Mouse (Mus musculus) forebrain, embryonic 10.5 days (tissue): ENCODE results near the gene Usp39. TPM values are rescaled to one million over a fixed set of nuclear protein-coding genes. Genes with fewer than 3 reads are reported as not detected.

Experiments used
- DNase-seq: peaks from one replicate; pipeline ENCODE4 v3.0.0-alpha.2; 2017; ENCODE audit warnings: low spot score; ENCODE audit errors: extremely low spot score
- H3K27ac ChIP-seq: fragments of 300-500 bp; sonication (generic); 2 replicates; pipeline ENCODE4 v1.5.1; 2016; ENCODE audit warnings: mild to moderate bottlenecking
- H3K27me3 ChIP-seq: fragments of 300-500 bp; sonication (generic); 2 replicates; pipeline ENCODE4 v1.6.1; 2016; ENCODE audit warnings: mild to moderate bottlenecking; ENCODE audit not compliant: poor library complexity, severe bottlenecking
- H3K36me3 ChIP-seq: fragments of 300-500 bp; sonication (generic); replicated peaks from 2 replicates; pipeline ENCODE4 v1.6.1; 2016; ENCODE audit warnings: mild to moderate bottlenecking, moderate library complexity
- H3K4me1 ChIP-seq: fragments of 300-500 bp; sonication (generic); 2 replicates; pipeline ENCODE4 v1.6.1; 2016
- H3K4me3 ChIP-seq: fragments of 300-500 bp; sonication (generic); 2 replicates; pipeline ENCODE4 v1.5.1; 2016; ENCODE audit warnings: mild to moderate bottlenecking, moderate library complexity
- H3K9me3 ChIP-seq: fragments of 300-500 bp; sonication (generic); 2 replicates; pipeline ENCODE4 v1.6.1; 2016; ENCODE audit warnings: mild to moderate bottlenecking, moderate library complexity
- WGBS: fragments of 180-500 bp; shearing (Covaris S2); methylation state at CpG from one replicate; pipeline ENCODE4 v1.1.7; 2016; 5-methylcytosine and 5-hydroxymethylcytosine counted together
- polyA plus RNA-seq: library from polyadenylated mRNA; unstranded; fragments of >200 nt; fragmentation: Nextera tagmentation; extraction: Ambion mirVana; gene quantifications from 2 replicates; pipeline ENCODE4 v1.2.1, GENCODE M21; 2016

Usp39 gene
- 90.1 and 91.5 TPM in 2 replicates for polyA plus RNA-seq

DNA sequence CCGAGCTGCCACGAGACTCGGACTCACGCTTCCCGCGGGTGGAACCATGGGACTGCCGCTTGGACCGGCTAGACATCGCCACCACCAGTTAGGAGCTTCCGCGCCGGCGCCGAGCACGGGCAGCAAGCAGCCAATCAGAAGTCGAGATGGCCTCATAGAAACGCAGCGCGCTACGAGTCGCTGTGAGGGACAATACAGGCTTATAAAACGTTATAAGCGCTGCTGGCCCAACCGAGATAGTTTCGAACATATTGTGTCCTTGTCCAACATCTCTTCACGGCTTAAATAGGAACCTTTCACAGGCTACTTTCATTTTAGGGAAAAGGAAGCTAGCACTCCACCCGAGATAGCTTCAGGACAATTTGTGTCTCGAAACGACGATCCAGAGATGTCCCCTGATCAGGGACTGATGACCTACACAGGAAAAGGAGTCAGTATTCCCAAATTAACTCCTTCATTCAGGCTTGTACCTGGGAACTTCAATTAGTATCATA lies at the start of gene Usp39:
Gene Usp39 (minus strand): TSS at position 111 of the 494 bp plus-strand sequence.
- Histone ChIP-seq H3K9me3 (no peaks in the 10 kb centered on the region), H3K27me3 (no peaks in the 10 kb centered on the region), H3K36me3 (peaks cover 43% of the 10 kb centered on the region), H3K4me1 (peaks cover 56% of the 10 kb centered on the region), H3K27ac (peak within 1 kb of the TSS; percentile 93), H3K4me3 (peak within 1 kb of the TSS; percentile 97)
- DNase-seq, result peak; percentile 91
- under 1% methylated on average over 30 of the region's 30 CpGs for WGBS

DNA sequence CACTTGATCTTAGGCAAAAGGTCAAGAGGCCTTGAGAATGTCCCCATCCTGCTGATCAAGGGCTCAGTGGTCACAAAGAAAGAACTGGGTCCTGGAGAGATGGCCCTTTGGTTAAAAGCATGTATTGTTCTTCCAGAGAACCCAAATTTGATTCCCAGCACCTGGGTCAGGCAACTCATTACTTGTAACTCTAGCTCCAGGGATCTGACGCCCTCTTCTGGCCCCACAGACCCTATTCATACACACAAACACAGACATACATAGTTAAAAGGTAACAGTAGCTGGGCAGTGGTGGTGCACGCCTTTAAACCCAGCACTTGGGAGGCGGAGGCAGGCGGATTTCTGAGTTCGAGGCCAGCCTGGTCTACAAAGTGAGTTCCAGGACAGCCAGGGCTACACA lies 47.4 kb upstream of the Usp39 start:
- H3K27ac ChIP-seq, result no peak overlapping the region
- no peak for DNase-seq
- no peaks in the 10 kb centered on the region for H3K9me3 ChIP-seq
- no peak overlapping the region for H3K4me3 ChIP-seq
- 83% methylated on average over 5 of the region's 5 CpGs for WGBS
- peaks cover 28% of the 10 kb centered on the region; the same call in 1 of the 2 replicates for H3K27me3 ChIP-seq
- H3K4me1 ChIP-seq, result peaks cover 37% of the 10 kb centered on the region
- no peaks in the 10 kb centered on the region for H3K36me3 ChIP-seq

DNA sequence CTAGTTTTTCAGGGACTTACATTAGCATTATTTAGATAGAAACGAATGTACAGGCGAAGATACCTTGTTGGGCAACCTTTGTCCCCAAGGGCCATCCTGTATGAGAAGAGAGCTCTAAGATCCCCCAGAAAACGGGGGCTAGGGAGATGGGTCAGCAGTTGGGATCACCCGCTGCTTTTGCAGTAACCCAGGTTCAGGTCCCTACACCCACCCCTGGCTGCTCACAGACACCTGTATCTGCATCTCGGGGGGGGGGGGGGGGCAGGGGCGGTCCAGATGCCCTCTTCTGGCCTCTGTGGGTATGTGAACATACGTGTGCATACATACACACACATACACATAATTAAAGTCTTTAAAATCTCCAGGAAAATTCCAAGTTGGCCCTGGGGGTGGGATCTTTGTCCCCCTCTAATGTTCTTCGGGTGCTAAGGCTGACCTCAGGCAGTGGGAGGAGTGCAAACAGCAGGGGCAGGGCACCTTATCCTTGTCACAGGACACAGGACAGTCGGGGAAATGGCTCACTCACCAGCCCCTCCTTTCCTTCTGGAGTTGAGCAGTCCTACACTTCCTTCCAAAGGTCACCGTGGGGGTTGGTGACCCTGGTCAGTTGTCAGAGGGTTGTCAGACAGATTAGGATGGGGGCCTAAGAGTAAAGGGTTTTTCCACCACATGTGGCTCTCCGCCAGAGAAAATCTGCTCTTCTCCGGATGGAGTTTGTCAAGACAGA lies 46.0 kb upstream of the Usp39 start:
- no peak for DNase-seq
- WGBS, result 12% methylated on average over 12 of the region's 12 CpGs
- Histone ChIP-seq H3K36me3 (no peaks in the 10 kb centered on the region), H3K4me3 (peak overlapping the region; percentile 59), H3K9me3 (no peaks in the 10 kb centered on the region), H3K27me3 (peaks cover 28% of the 10 kb centered on the region; the same call in 1 of the 2 replicates), H3K27ac (peak overlapping the region; percentile 84), H3K4me1 (peaks cover 37% of the 10 kb centered on the region)

DNA sequence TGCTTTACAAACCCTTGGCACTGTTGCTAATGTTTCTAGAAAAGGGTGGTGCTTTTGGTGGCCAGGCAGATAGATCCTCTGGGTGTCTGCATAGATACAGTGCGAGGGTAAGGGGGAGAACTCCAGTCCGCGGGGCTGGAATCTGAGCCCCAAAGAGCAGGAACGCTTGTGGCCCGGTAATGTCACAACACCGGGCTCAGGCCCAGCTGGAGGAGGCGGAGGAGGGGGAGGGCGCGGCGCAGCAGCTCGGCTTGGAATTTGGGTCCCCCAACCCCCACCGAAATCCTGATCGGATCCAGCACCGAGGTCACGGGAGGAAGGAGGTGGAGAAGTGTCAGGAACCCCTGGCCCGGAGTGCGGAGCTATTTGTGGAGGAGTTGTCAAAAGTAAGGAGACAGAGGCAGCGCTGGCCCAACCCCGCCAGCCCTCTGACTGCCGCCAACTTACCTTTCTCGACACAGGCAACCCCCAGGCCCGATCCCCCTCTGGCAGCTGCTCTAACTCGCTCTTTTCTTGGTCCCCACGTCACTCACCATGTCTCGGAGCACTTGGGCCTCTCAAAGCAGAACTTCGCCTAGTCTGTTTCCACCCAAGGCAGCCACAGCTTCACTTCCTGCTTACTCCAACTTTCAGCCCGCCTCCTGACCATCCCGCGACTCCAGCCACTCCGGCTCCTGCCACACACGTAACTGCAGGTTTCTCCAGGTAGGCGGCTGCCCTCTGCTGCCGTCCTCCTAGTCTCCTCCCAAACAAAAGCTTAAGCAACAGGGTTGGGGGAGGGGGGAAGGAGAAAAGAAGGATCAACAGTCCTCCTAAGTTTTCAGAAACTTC lies 45.2 kb upstream of the Usp39 start, which contains the start of gene Vamp8:
Gene Vamp8 (minus strand): TSS at position 763 of the 831 bp plus-strand sequence.
- peak within 1 kb of the TSS; percentile 84 for H3K27ac ChIP-seq
- peaks cover 28% of the 10 kb centered on the region; the same call in 1 of the 2 replicates for H3K27me3 ChIP-seq
- H3K9me3 ChIP-seq, result no peaks in the 10 kb centered on the region
- H3K4me3 ChIP-seq, result peak within 1 kb of the TSS; percentile 59
- H3K36me3 ChIP-seq, result peaks cover 2% of the 10 kb centered on the region
- 2% methylated on average over 33 of the region's 33 CpGs for WGBS
- peaks cover 37% of the 10 kb centered on the region for H3K4me1 ChIP-seq
- peak; percentile 57 for DNase-seq

DNA sequence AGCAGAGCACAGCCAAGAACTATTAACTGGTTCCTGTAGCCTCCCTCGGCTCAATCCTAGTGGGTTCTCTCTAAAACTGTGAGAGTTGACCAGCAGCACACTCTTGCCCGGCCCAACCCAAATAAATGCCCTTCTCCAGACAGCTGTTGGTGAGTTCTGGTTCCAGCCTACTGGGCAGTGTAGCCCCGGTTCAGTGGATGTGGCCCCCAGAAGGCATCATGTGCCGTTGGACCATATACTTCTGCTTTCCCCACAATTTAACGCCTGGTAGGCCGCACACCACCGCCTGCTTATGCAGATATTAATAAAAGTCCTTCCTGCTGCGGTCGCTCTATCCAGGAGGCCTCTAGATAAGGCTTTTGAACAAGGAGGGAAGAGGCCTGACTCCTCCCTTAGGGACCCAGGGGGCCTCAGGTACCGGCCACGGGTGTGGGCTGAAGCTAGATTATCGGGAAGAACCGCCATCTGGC lies 44.5 kb upstream of the Usp39 start:
- H3K27ac ChIP-seq, result peak overlapping the region; percentile 84
- 34% methylated on average over 13 of the region's 13 CpGs for WGBS
- H3K9me3 ChIP-seq, result no peaks in the 10 kb centered on the region
- peaks cover 28% of the 10 kb centered on the region; the same call in 1 of the 2 replicates for H3K27me3 ChIP-seq
- peaks cover 3% of the 10 kb centered on the region for H3K36me3 ChIP-seq
- H3K4me1 ChIP-seq, result peaks cover 37% of the 10 kb centered on the region
- DNase-seq, result no peak
- H3K4me3 ChIP-seq, result peak overlapping the region; percentile 59

DNA sequence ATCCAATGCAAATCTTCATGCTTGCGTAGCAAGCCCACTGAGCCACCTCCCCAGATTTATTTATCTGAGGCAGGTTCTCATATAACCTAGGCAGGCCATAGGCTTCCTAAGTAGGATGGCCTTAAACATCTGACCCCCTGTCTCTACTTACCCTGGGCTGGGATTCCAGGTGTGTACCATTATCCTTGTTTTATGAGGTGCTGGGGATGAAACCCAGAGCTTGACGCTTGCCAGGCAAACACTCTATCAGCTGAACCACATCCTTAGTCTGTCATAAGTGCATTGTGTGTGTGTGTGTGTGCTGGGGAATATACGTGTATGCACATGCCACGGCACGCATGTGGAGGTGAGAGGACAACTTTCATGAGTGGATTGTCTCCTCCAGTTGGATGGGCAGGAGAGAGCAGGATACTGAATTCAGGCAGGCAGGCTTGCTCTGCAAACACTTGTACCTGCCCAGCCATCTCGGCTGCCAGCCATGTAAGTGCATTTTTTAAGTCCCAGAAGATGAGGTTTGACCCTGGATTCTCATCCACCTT lies 43.9 kb upstream of the Usp39 start:
- peaks cover 28% of the 10 kb centered on the region; the same call in 1 of the 2 replicates for H3K27me3 ChIP-seq
- DNase-seq, result no peak
- no peak overlapping the region for H3K27ac ChIP-seq
- no peak overlapping the region for H3K4me3 ChIP-seq
- peaks cover 3% of the 10 kb centered on the region for H3K36me3 ChIP-seq
- H3K9me3 ChIP-seq, result no peaks in the 10 kb centered on the region
- 85% methylated on average over 6 of the region's 6 CpGs for WGBS
- peaks cover 37% of the 10 kb centered on the region for H3K4me1 ChIP-seq

DNA sequence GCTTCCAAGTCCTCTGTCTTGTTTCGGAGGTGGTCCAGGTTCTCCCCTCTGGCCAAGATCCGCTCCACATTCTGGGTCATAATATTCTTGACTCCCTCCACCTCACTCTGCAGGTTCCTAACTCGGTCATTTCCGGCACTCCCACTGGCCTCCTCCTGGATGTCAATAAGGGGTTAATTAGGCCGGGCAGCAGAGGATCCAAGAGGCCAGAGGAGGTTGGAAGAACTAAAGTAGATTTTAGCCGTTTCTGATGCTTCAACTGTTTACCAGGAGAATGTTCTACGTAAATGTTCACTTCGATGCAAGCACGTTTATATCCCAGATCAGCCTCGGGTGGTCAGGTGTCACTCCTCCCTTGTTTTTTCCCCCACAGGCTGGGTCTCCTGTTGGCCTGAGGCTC lies 43.3 kb upstream of the Usp39 start:
- H3K4me3 ChIP-seq, result no peak overlapping the region
- peaks cover 37% of the 10 kb centered on the region for H3K4me1 ChIP-seq
- no peak for DNase-seq
- no peak overlapping the region for H3K27ac ChIP-seq
- 72% methylated on average over 10 of the region's 10 CpGs for WGBS
- no peaks in the 10 kb centered on the region for H3K9me3 ChIP-seq
- H3K36me3 ChIP-seq, result peaks cover 3% of the 10 kb centered on the region
- H3K27me3 ChIP-seq, result peaks cover 28% of the 10 kb centered on the region; the same call in 1 of the 2 replicates

DNA sequence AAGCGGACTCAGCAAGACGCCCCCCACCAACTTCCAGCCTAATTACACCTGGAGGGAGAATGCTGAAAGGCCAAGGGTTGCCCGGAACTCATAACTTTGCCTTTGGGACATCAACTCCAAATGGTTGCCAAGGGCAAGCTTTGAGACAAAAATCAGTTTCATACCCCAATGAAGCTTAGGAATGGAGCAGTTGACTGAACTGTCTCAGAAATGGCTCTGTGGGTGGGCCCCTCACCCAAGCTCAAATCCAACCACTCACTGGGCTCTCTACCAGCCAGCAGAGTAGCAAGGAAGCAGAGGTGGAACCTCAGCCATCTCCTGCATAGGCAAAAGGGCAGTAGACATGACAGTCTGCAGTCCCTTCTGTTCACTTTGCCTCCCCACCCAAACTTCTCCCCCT lies 42.8 kb upstream of the Usp39 start:
- Histone ChIP-seq H3K4me3 (no peak overlapping the region), H3K9me3 (no peaks in the 10 kb centered on the region)
- 82% methylated on average over 3 of the region's 3 CpGs for WGBS

DNA sequence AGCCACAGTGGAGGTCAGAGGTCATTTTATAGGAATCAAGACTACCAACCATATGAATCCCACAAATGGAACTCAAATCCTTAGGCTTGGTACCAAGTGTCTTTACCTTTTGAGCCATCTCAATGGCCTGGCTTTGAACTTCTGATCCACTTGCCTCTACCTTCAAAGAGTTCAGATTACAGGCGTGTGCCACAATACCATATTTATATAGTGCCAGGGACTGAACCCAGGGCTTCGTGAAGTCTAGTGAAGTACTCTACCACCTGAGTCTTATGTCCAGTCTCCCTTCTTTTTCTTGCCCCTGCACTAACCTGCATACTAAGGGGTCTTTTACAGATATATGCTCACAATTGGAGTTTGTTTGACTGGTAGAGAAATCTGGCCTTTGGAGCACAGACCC lies 41.6 kb upstream of the Usp39 start:
- WGBS, result 88% methylated on average over 2 of the region's 2 CpGs
- peaks cover 37% of the 10 kb centered on the region for H3K4me1 ChIP-seq
- no peak overlapping the region for H3K27ac ChIP-seq
- no peak overlapping the region for H3K4me3 ChIP-seq
- no peak for DNase-seq
- H3K27me3 ChIP-seq, result peaks cover 34% of the 10 kb centered on the region; the same call in 1 of the 2 replicates
- H3K9me3 ChIP-seq, result no peaks in the 10 kb centered on the region
- H3K36me3 ChIP-seq, result peaks cover 3% of the 10 kb centered on the region

More for the DNA sequence above, 42.8 kb upstream of the Usp39 start:
- Histone ChIP-seq H3K27ac (no peak overlapping the region), H3K27me3 (peaks cover 28% of the 10 kb centered on the region; the same call in 1 of the 2 replicates), H3K4me1 (peaks cover 37% of the 10 kb centered on the region), H3K36me3 (peaks cover 3% of the 10 kb centered on the region)
- no peak for DNase-seq

DNA sequence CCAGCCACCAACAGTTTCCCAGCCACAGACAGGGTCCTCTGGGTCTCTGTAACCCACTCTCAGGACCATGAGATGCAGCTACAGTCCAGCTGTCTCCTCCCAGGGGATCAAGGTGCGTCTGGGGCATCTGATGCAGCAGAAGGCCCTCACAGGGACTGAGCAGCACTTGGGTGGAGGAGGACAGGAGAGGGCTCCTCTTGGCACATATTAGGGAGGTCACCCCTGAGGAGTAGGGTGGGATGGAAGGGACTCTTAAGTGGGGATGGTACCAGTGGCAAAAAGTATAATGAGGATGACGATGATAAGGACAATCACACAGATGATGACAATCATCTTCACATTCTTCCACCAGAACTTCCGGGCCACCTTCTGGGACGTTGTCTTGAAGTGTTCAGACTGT lies 40.3 kb upstream of the Usp39 start:
- H3K4me3 ChIP-seq, result no peak overlapping the region
- WGBS, result 90% methylated on average over 4 of the region's 4 CpGs
- H3K9me3 ChIP-seq, result no peaks in the 10 kb centered on the region
- no peak overlapping the region for H3K27ac ChIP-seq
- H3K27me3 ChIP-seq, result peaks cover 35% of the 10 kb centered on the region
- peaks cover 29% of the 10 kb centered on the region for H3K4me1 ChIP-seq
- peaks cover 3% of the 10 kb centered on the region for H3K36me3 ChIP-seq
- no peak for DNase-seq

DNA sequence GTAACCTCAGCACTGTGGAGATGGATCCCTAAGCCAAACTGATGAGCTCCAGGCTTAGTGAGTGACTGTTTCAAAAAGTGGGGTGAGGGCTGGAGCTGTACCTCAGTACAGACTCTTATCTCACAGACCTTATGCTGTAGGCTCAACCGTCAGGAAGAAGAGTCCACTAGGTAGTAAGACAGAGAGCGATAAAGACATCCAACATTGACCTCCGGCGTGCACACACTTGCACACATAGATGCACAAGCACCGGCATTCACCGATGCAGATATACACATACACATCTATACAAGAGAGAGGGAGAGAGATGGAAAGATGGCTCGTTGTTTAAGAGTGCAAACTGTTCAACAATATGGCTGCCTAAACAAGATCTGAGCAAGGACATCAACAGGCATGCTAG lies 39.0 kb upstream of the Usp39 start:
- no peak overlapping the region for H3K27ac ChIP-seq
- 92% methylated on average over 7 of the region's 7 CpGs for WGBS
- DNase-seq, result no peak

DNA sequence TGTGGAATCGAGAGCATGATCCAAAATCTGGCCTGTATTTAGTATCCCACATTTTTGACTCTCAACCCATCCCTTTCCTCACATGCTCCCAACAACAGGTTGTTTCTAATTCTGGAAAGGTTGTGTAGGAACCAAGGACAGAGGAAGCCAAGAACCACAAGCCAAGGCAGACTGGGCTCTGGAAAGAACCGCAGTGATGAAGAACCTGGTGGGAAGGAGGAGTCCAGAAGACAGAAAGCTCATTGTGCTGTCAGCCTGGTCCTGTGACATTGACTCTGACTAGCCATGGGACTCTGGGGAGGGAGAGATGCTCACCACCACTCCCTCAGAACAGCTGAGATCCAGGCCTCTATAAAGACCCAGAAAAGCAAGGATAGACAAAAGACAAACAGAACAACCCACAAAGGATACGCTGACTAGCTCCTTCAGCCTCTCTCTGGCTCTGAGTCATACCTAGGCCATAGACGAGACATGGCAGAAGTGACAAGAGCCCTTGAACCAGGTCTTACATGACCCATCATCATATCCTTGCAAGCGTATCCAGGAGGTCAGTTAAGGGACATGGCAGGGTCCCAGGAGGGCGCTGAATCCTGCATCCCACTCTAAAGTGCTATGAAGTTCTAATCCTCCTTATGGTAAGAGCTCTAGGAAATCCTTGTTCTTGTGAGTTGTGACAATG lies 38.3 kb upstream of the Usp39 start:
- Histone ChIP-seq H3K4me1 (peaks cover 18% of the 10 kb centered on the region), H3K36me3 (peaks cover 3% of the 10 kb centered on the region), H3K27me3 (peaks cover 38% of the 10 kb centered on the region), H3K4me3 (no peak overlapping the region), H3K9me3 (no peaks in the 10 kb centered on the region), H3K27ac (no peak overlapping the region)
- no peak for DNase-seq
- WGBS, result 86% methylated on average over 6 of the region's 6 CpGs

More for the DNA sequence above, 39.0 kb upstream of the Usp39 start:
- H3K9me3 ChIP-seq, result no peaks in the 10 kb centered on the region
- peaks cover 24% of the 10 kb centered on the region for H3K4me1 ChIP-seq
- H3K36me3 ChIP-seq, result peaks cover 3% of the 10 kb centered on the region
- H3K27me3 ChIP-seq, result peaks cover 37% of the 10 kb centered on the region
- no peak overlapping the region for H3K4me3 ChIP-seq
